Mouse (Mus musculus): ENCODE data around the gene Gm20388.

Gm20388 gene

DNA sequence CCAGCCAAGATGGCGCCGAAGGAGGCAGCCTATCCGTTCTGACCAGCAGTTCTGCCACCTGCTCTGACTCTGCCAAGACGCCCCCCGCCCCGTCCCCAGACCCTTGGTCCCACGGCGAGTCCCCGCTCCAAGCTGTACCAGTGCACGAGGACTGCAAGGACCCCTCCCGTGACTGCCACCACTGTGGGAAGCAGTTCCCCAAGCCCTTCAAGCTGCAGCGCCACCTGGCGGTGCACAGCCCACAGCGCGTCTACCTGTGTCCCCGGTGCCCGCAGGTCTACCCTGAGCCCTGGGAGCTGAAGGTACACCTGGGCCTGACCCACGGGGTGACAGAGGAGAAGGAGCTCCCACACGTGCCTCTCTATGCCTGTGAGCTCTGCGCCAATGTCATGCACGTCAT, 2358.8 kb downstream of the Gm20388 start:
- peak; percentile 94 to 98 for DNase-seq

- DNase-seq = peak in 1 of 2 experiments; percentile 17
Observed at GRCm38 (mm10) chr8:122270555-122270954, 2359.9 kb downstream of the Gm20388 start.

GRCm38 (mm10) chr8:122273152-122273551, 2362.5 kb downstream of the Gm20388 start:
- DNase-seq = peak; percentile 85 to 89

- DNase-seq = no peak
Observed at GRCm38 (mm10) chr8:122273826-122274225, 2363.2 kb downstream of the Gm20388 start.

GRCm38 (mm10) chr8:122274651-122275391, 2364.2 kb downstream of the Gm20388 start:
- no peak for DNase-seq

- no peak for DNase-seq
Observed at GRCm38 (mm10) chr8:122276308-122276707, 2365.7 kb downstream of the Gm20388 start.

DNA sequence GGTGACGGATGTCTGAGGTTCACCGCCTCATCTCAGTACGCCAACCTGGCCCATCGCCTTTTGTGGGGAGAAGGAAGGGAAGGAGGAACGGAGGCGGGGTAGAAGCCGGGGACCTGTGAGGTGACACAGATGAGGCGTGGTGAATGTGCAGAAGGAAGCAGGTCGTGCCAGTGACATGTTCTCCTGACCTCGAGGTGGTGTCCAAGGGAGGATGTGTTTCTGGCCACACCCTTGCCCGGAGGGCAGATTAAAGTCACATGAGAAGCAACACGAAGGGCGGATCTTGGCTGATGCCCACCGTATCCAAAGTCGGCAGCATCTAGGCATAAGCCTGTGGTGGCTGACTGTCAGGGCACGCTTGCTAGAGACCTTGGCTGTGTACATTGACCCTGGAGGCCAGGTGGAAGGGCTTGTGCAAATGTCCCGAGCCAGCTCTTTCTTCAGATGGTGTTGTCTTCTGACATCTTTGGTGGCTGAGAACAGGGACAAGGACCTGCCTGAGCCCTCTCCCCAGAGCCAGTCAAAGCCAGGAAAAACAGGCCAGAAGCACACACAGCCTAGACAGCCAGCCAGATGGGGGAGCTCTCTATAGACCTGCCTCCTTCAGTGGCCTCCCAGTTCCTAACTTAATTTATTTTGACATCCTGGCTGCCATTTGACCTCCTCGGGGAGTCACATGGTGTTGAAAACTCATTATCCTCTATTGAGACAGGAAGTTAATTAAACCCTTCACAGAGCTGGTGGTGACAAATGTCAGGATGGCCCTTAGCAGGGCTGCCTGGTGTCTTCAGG, 2366.8 kb downstream of the Gm20388 start:
- DNase-seq = no peak

GRCm38 (mm10) chr8:122280156-122280555, 2369.5 kb downstream of the Gm20388 start:
- peak in 1 of 2 experiments; percentile 57 for DNase-seq

GRCm38 (mm10) chr8:122280588-122281316, 2370.1 kb downstream of the Gm20388 start:
- peak in 1 of 2 experiments; percentile 58 for DNase-seq

DNA sequence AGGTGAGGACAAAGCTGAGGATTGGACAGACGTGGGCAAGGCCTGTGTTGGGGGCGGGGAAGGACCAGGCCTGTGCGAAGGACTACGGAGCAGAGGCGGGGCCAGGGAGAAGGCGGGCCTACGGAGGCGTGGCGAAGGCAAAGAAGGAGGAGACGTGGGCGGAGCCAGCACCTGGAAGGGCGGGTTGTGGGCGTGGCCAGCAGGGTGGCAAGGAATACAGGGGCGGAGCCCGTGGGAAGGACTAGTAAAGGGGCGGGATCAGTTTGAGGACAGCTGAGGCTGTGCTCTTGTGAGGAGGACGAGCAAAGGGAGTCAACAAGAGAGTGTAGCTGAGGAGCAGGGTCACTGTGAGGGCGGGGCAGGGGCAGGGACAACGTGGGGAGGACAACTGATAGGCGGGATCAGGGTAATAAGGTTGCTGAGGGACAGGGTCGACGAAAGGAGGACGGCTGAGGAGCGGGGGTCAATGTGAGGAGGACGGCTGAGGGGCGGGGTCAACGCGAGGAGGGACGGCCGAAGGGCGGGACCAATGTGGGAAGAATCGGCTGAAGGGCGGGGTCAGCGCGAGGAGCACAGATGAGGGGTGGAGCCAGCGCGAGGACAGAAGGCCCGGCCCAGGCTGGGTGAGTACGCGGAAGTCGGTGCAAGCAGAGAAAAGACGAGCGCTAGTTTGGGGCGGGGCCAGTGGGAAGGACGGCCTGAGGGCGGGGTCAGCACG, 2370.8 kb downstream of the Gm20388 start:
- DNase-seq = peak; percentile 99

GRCm38 (mm10) chr8:122282035-122282358, 2371.4 kb downstream of the Gm20388 start, which contains the start of gene Zfpm1:
Gene Zfpm1 (plus strand): TSS chr8:122282141.
- no peak for DNase-seq

DNA sequence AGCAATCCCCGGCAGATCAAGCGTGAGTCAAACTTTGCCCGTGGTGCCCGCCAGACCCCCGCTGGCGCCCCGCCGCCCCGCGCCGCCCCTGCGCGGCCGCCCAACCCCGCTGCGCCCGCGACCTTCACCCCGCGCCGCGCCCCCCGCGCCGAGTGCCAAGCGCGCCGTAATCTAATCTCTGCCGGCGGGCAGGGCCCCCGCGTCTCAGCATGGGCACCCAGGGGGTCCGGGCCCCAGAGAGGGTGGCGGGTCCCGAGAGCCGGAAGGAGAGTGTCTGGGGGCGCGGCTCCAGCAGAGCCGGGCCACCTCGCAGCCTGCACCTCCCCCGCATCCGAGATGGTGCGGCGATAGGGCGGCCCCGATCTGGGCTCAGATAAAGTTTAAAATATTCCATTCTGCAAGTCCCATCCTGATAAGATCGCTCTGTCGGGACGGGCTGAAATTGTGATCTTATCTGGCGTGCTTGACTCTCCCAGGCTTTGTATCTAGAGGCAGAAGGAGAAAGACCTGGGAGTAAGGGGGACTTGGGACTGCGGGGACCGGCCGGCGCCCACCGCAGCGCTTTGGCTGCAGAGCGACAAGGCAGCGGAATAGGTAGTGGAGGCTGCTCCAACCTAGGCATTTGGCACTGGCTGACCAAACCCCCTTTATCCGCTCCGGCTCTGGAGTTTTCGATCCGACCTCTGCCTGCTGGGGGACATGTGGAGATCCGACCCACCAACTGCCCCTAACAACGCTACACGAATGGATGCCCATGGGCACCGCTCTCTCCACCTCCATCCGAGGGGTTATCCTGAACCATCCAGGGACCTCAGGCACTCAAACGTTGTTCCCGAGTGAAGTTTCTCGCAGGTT, 2372.1 kb downstream of the Gm20388 start:
- DNase-seq = peak in 1 of 2 experiments; percentile 65

DNA sequence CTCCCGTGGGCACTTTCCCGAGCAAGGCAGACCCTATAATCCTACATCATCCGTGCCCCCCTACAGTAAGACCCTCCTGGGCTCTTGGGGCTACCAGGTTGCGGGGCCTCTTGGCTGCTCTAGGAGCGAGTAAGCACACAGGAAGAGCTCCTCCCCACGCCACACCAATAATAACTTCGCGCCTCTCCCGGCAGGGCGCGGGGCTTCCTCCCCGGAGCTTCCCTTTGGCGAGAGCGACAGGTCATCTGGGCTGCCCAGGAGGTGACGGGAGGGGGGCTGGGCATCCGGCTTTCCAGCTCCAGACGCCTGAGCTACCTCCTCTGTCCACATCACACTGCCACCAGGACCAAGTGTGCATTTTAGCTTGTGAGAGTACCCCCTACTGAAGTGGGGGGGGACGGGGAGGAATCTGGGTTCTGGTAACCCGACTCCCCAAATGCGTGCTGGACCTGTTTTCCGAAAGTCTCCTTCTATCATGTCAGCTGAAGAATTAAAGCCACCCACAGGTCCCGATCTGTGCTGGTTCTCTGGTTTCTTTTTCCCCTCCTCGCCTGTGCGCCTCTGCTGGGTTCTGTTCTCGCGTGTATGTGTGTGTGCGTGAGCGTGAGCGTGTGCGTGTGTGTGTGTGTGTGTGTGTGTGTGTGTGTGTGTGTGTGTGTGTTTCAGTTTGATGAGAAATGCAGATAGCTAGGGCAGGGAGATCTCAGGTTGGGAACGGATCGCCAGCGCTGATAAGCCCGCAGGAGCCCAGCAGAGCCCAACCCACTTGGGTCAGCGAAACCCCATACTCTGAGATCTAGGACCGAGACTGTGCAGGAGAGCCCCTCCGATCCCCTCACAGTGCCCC, 2372.9 kb downstream of the Gm20388 start:
- peak in 1 of 2 experiments; percentile 64 for DNase-seq

DNA sequence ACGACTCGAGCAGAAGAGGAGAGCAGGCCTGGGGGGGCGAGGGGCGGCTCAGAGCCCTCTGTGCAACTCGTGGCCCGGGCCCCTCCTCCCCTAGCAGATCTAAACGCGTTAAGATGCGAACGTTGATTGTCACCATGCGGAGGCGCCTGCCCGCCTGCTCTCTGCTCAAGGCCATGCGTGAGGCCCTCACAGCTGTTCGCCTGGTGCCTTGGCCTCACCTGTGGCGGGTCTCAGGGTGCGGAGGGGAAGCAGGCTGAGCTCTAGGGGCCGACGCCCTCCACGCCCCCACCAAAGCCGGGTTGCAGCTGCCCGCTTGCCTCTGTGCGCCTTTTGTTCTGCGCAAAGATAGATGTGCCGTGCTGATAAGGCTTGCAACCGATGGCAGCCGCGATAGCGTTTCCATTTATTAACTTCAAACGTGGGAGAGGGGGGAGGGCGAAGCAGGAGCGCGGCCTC, 2373.6 kb downstream of the Gm20388 start:
- peak in 1 of 2 experiments; percentile 69 for DNase-seq

DNA sequence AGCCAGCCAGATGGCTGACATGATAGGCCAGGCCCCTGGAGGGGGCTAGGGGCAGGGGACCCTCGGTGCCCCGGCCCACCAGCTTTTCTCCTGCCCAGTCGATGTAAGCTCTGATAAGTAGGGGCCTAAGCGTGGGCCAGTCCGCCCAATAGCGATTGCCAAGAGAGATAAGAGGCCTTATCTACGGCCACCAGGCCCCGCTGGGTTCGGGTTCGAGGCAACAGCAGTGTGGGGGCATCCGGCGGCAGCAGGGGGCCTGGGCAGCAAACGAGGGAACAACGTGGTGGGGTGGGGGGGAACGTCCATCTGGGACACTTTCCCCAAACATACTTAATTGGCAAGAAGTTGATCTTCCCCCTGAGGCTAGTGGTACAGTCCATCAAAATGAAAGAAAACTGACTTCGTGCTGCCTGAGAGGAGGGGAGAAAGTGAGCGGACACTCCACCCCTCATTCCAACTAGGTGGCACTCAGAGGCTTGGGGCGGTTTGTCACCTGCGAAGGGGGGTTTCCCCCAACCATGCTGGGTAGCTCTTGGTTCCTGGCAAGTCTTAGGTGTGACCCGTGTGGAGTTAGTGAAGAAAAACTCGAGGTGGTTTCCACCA, 2374.1 kb downstream of the Gm20388 start:
- peak in 1 of 2 experiments; percentile 52 for DNase-seq

DNA sequence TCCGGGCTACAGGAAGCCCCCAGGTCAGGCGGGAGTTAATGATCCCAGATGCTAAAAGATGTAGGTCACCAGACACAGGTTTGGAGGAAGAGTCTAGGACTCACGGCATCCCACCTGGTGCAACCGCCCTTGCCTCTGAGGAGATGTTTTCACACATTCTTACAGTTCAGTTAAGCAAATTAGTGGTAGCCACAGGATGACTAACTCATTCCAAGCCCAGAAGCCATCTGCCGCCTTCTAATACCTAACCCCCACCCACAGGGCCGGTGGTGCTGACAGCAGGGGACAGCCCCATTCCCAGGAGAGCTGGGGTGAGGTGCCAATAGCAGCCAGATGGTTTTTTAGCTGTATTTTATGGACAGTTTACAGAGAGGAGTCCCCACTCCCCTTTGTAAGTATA, 2375.1 kb downstream of the Gm20388 start:
- no peak for DNase-seq

- DNase-seq = no peak
Observed at GRCm38 (mm10) chr8:122286899-122287298, 2376.3 kb downstream of the Gm20388 start.

- no peak for DNase-seq
Observed at GRCm38 (mm10) chr8:122287742-122288141, 2377.1 kb downstream of the Gm20388 start.

GRCm38 (mm10) chr8:122288344-122288743, 2377.7 kb downstream of the Gm20388 start:
- DNase-seq = peak in 1 of 2 experiments; percentile 54

DNA sequence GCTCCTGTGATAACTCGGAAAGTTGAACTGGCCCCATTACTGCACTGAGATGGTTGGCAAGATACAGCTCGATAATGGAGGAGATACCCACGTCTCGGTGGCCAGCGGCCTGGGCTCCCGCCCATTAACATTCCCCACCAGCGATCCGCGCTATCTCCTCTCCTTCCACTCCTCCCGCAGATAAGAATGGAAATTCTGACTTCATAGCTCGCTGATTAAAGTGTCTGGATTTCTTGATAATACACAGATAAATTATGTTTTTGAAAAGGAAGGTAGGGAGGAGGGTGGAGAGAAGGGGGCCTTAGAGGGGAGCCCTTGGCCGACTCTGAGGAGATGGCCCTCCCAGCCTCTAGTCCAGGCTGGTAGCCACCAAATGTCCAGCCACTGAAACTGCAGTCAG, 2380.4 kb downstream of the Gm20388 start:
- no peak for DNase-seq
